Mouse (Mus musculus) liver, adult 2 months (tissue): Measurements from ENCODE around the gene Pvalb.

Experiments
- CTCF ChIP-seq: fragments of 200-500 bp; IDR thresholded peaks from 2 replicates; pipeline ENCODE4 v1.5.1; 2011; ENCODE audit warnings: low read depth, low read length, control low read depth
- POLR2A ChIP-seq: fragments of 200-500 bp; IDR thresholded peaks from 2 replicates; pipeline ENCODE4 v1.6.1; 2011; ENCODE audit warnings: low read length, control low read depth; ENCODE audit not compliant: insufficient read depth; ENCODE audit errors: extremely low read depth

- TF ChIP-seq CTCF (no peak), POLR2A (no peak)
Measured at GRCm38 (mm10) chr15:78244695-78245492, 38.7 kb upstream of the Pvalb start, which contains the start of gene Ncf4.
